Mouse (Mus musculus) embryonic fibroblast, embryonic 13.5 days (primary cell): ENCODE data around the gene Thada.

Experiments
- CTCF ChIP-seq: IDR thresholded peaks from 2 replicates; pipeline ENCODE4 v1.5.1; 2011; ENCODE audit warnings: mild to moderate bottlenecking, control low read depth, low read length, moderate library complexity, borderline replicate concordance; ENCODE audit not compliant: insufficient read depth
- POLR2A ChIP-seq: IDR thresholded peaks from 2 replicates; pipeline ENCODE4 v1.6.1; 2011; ENCODE audit warnings: low read depth, mild to moderate bottlenecking, control low read depth, low read length, moderate library complexity

DNA sequence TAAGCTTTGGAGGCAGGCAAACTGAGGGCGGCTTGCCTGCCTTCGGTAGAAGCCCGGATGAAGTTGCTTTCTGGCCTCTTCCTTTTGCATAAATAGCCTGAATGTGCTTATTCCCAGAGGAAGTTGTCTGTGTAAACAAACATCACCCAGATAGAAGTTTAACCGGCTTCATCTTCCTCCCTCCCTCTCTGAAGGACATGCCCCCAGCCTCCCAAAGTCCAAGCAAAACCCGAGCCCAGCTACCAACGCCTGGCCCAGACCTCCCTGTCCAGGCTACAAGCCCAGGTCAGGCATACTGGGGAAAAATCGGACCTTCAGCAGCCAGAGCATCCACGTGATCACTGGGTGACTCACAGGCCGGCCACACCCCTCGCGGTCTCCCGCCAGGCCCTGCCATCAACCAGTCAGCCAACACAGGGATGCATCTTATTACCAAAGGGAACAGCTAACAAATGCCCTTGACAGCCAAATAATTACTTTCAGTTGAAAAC is 282.7 kb downstream of the Thada start:
- TF ChIP-seq CTCF: no peak
- TF ChIP-seq POLR2A: peak; percentile 75
